Mouse (Mus musculus) megakaryocyte, embryonic 14.5 days (primary cell): ENCODE results near the gene Mapk3.

Experiments used
- FLI1 ChIP-seq: IDR thresholded peaks from 2 replicates; pipeline ENCODE4 v1.6.1; 2012; ENCODE audit warnings: low read length, inconsistent platforms, mixed read lengths
- GATA1 ChIP-seq: IDR thresholded peaks from 3 replicates; pipeline ENCODE4 v1.6.1; 2012; ENCODE audit warnings: mixed read lengths, low read length, inconsistent platforms, borderline replicate concordance

DNA sequence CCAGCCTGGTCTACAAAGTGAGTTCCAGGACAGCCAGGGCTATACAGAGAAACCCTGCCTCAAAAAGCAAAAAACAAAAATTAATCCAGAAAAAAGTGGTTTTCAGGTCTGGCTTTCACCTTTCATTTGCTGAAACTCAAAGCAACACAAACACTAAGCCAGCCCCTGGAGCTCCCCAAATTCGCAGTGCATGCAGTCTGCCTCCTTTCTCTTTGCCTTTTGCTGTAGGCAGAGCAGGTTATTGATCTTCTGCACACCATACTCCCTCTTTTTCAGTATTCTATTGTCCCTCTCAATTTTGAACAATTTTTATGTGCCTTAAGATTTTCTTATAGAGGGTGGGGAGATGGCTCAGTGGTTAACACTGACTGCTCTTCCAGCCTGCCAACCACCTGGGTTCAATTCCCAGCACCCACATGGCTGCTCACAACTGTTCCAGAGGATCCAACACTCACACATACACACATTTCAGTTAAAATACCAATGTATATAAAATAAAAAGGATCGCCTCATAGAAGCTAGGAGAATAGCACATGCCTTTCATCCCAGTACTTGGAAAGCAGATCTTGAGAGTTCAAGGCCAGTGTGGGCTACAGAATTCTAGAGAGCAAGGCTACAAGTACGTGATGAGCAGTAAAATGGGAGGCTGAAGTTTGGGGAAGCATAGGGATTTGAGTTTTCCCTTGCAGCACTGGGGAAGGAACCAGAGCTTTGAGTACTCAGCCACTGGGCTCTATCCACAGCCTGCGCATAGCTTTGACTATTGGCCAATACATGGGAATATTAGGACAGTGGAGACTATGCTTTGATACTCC lies 34.3 kb downstream of the Mapk3 start:
- TF ChIP-seq GATA1: no peak
- TF ChIP-seq FLI1: no peak
